Mouse (Mus musculus): Measurements from ENCODE around the gene Olfr297.

The Olfr297 gene

DNA sequence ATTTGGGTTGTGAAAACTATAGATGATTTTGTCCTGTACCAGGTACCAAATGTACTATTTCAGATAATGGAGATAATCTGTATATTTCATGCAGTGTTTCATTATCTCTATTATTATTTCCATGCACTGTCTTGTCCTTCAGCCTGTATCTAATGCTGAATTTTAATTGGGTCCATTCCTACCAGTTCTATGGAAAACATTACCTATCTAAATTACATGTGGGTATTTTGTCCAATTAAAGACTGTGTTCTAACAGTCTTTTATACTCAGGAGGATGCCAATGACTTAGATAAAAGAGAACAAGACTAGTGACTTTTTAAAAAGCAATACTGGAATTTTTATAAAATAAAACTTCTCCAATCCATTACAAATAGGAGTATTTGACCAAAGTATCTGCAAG, at the start of gene Olfr297:
Gene Olfr297, plus strand, starts transcription at position 301 of the 400 bp plus-strand sequence.
- no peak for DNase-seq (ENCODE audit: low spot score in 2 of 2)

DNA sequence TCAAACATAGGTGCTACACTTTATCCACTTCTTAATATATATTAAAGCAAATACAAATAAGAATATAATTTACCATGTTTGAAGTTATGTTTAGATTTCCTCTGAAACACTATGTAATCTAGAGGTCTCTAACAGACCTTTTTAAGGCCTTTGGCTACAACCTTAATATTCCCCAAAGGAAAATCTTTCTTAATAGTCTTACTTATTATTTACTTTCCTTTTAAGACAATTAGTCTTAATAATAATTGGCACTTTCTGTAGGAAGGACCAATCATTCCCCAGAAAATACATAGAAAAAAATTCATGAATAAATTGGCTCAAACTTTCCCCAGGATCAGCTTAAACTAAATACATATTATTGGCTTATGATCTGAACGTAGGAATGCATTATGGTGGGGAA, 27.4 kb upstream of the Olfr297 start, which contains the start of gene Olfr298:
Gene Olfr298, minus strand, starts transcription at position 101 of the 400 bp plus-strand sequence.
- DNase-seq (ENCODE audit: low spot score in 2 of 2) = no peak
